Mouse (Mus musculus) central nervous system, embryonic 11.5 days (tissue): ENCODE data around the gene Olfr47. TPM values are rescaled to one million over a fixed set of nuclear protein-coding genes. Genes with fewer than 3 reads are reported as not detected.

ENCODE experiments used
- polyA plus RNA-seq: library from polyadenylated mRNA; depleted of rRNA; stranded (reverse); fragments of >200 nt; gene quantifications from 2 replicates; pipeline ENCODE4 v1.2.3, GENCODE M21; 2012; rRNA removed

The Olfr47 gene
- not detected in 2 replicates for polyA plus RNA-seq

DNA sequence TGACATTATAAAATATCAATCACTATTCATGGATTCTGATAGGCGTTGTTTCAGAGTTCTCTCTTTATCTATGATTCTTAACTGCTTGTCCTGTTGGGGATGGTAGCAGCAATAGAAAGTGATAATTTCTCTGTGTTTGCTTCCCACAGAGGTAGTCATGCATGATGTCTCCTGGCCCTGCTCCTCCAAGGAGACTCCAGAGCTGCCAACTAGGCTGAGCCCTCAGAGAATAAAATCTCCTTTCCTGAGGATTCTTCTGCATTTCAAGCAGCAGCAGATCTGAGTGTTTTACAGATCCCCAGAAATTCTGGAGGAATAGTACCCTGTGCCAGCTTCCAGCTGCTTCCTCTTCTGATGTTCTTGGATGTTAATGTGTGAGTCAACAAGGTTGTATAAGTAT lies at the start of gene Olfr47:
Gene Olfr47 (plus strand): TSS at position 275 of the 400 bp plus-strand sequence.

DNA sequence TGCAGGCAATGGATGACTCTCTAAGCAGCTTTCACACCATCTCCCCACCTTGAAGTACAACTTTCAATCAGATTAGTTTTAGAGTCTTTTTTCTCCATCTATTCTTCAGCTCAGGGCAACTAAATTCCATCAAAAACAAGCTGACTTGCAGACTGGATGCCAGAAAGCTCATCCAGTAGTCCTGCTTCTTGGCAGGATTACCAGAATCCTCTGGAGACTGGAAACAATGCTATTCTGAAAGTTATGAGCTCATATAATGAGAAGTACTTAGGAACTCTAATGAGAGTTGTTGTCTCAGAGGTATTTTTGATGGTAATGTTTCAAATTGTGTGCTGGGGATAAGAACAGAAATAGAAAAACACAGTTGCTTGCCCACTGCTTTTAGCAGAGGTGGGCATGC lies 34.5 kb upstream of the Olfr47 start, which contains the start of gene Olfr435:
Gene Olfr435 (plus strand): TSS at position 366 of the 400 bp plus-strand sequence.

DNA sequence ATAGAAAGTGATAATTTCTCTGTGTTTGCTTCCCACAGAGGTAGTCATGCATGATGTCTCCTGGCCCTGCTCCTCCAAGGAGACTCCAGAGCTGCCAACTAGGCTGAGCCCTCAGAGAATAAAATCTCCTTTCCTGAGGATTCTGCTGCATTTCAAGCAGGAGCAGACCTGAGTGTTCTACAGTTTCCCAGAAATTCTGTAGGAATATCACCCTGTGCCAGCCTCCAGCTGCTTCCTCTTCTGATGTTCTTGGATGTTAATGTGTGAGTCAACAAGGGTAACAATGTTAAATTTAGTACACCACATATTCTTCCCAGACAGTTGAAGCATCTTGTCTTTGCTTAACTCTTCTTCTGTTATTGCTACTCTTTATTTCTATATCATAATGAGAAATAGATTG lies 18.5 kb upstream of the Olfr47 start, which contains the start of gene Olfr434:
Gene Olfr434 (plus strand): TSS at position 149 of the 400 bp plus-strand sequence.

DNA sequence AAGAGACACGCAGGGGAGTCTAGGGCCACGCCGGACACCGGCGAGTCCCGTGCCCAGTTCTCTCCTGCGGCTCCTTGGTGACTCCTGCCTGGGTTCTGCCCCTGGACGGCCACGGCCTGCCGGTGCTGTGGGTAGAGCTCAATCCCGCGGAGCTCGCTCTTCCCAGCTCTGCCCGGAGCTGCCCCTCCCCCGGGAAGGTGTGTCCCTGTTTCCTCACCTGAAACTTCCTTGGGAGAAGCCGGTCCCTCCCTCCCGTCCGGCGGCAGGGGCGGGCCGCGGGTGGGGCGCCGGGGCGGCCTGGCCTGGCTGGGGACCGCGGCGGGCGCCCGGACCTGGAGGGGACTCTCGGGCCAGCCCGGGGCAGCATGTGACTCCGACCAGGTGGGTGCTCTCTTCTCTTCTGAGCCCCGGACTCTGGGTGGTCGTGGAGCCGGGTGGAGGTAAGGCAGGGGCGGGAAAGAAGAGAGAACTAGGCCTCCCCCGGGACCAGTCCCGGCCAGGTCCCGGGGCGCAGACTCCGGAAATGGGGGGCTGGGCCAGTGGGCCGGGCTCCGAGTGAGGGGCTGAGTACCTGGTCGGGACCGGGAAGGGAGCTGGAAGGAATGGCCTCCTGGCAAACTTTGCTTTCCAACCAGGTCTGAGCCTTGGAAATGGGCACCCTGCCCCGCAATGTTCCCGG lies 34.2 kb downstream of the Olfr47 start, which contains the start of gene Arhgef5:
Gene Arhgef5 (plus strand): TSS at position 220 of the 679 bp plus-strand sequence.

Other genes with a start within 250 kb of the Olfr47 start
- not detected in 2 replicates for gene Olfr441, start 125.2 kb upstream of the Olfr47 start, polyA plus RNA-seq
- gene Olfr237-ps1, start 85.0 kb upstream of the Olfr47 start, polyA plus RNA-seq, result not detected in 2 replicates
- gene Olfr437, start 68.2 kb upstream of the Olfr47 start, polyA plus RNA-seq, result not detected in 2 replicates
- gene Olfr13, start 59.4 kb upstream of the Olfr47 start, polyA plus RNA-seq, result not detected in 2 replicates
- not detected in 2 replicates for gene Olfr435, start 34.4 kb upstream of the Olfr47 start, polyA plus RNA-seq
- not detected in 2 replicates for gene Olfr434, start 18.5 kb upstream of the Olfr47 start, polyA plus RNA-seq
- 5.8 and 8.8 TPM in 2 replicates for gene Arhgef5, start 34.1 kb downstream of the Olfr47 start, polyA plus RNA-seq
- not detected in 2 replicates for gene Nobox, start 78.0 kb downstream of the Olfr47 start, polyA plus RNA-seq